Mouse (Mus musculus) A20 (cell line): ENCODE results near the gene Slc39a10.

ENCODE experiments used
- DNase-seq: peaks from one replicate; pipeline ENCODE4 v3.0.0-alpha.2; 2011; ENCODE audit warnings: low read depth, low spot score

The Slc39a10 gene

DNA sequence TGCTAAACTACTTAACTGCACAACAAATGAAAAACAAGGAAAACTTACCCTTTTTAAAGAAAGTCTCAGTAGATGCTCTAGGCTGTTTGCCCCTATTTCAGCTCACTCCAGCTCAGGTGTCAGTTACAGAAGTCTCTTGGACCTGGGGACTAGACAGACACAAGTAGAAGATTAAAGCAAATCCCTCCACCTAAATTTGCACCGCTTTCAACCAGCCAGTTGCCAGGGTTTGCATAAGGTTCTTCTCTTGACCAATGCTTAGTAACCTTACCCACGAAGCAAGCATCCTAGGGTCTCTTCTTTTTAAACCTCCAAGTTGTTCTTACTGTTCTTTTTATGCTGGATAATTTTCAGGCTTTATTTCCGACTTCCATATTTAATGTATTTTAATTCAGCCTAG is at the start of gene Slc39a10:
Gene Slc39a10, minus strand, starts transcription at position 101 of the 400 bp plus-strand sequence.
- DNase-seq: no peak

DNA sequence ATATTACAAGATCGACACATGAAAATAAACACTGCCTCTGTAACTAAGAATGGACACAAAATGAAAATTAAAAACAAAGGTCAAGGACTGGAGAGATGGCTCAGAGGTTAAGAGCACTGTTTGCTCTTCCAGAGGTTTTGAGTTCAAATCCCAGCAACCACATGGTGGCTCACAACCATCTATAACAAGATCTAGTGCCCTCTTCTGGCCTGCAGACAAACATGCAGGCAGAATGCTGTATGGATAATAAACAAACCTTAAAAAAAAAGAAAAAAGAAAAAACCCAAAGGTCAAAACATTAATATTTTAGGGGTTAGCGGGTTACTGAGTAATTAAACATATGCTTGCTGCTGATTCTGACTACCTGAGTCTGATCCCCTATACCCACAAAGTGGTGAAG is 46.6 kb upstream of the Slc39a10 start:
- DNase-seq: no peak

DNA sequence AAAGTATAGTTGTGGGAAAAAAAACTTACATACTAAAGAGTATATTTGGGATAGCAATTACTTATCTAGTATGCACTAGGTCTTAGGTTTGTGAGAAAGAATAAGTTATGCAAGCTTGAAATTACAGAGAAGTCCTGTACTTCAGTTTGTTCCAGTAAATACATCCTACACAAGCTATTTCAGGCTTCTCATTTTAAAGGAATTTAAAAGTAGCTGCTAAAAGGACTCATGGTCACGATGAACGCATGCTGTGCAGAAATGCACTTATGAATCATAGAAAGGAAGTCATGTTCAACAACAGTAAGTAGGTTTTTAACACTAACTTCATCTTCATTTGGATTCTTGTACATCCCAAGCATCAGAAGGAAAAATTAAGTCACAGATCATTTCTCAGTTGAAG is 45.0 kb upstream of the Slc39a10 start:
- DNase-seq: no peak

DNA sequence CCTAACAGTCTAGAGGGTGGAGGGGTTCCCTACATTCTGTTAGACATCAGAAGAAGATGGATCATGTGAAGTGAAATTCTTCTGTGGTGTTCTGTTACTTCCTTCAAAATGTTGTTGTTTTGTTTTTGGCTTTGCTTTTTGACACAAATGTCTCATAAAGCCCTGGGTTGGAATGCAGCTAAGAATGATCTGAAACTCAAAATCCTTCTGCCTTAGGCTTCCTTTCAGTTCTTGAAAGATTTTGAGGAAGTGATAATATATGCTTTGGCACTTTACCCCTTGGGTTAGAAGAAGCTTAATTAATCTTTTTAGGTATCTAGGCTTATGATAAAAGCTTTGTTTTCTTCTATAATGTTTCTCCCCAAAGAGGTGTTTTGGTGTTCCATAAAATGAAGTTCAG is 34.5 kb upstream of the Slc39a10 start:
- peak; percentile 60 for DNase-seq

DNA sequence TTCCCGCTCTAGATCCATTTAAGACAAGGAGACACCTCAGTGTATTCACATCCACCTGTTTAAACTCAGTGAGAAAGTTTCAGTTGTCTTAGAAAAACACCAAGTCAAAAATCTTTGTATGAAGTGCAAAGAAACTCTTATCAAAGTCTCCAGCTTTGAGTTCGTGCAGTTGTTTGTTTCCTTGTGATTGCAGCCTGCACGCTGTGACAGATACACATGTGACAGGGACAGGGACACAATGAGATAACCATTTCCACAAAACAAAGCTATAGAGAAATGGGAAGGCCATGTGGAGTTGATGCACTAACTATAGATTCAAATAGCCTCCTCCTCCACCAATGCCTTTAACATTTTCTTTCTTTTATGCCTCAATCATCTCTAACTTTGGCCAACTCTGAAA is 33.6 kb upstream of the Slc39a10 start:
- no peak for DNase-seq

DNA sequence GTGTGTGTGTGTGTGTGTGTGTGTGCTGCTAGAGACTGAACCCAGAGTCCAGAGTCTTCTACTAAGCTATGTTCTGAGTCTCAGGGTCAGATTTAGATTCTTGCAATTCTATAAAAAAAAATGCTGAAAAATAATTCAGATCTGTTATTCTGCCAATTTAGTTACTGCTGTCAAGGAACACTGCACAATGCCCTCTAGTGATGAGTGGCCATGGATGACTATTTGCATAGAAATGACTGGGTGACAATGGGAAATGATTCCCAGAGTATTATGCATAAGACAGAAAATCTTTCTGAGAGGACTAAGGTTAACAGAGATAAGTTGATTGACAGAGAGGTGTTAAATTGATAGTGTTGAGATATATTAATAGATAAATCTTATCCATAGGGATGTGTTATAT is 32.3 kb upstream of the Slc39a10 start:
- DNase-seq: no peak

DNA sequence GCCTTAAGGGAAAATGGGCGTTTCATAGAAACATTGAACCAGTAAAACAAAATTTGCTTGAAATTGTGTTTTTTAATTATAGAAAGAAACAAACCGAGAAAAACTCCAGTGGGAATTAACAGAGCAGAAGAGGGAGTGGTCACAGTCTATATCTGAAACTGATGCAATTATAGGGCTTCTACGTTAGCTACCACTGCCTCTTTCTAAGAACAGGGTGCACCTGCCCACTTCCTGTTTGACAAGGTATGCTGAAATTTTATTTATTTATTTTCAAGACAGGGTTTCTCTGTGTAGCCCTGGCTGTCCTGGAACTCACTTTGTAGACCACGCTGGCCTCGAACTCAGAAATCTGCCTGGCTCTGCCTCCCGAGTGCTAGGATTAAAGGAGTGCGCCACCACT is 30.3 kb upstream of the Slc39a10 start:
- DNase-seq: no peak

DNA sequence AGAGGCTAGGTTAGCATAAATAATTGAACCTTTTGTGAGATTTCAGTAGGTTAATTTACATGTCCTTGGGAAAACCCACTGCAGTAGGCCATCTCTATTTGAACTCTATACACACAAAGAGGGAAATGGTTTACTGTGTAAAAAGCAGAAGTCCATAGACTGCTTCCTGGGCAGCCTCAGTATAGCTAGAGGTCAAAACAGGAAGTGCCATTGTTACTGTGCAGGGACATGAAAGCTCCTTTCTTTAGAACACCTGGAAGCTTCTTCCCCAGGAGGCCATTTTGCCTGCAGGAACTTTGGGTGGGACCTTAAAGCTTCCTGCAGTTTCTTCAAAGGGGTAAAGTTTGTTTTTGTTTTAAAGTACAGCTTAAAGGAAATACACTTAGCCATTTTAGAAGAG is 29.0 kb upstream of the Slc39a10 start:
- peak; percentile 79 for DNase-seq

DNA sequence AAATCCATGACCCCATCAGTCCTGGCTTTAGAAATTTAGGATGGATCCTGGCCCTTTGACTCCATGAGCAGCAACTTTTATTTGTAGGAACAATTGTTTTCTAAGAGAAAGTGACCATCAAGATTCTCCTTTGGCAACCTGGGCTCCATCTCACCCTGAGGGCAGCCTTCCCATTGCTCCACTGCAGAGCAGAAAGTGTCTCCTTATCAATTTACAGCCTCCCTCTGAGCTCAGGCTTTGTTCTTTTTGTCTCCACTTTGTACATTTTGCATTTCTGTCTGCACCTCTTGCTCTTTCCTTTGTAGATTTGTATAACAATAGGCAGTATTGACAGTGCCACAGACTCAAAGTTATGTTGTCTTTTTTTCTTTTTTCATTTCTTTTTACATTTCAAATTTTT is 23.6 kb upstream of the Slc39a10 start:
- DNase-seq: no peak

DNA sequence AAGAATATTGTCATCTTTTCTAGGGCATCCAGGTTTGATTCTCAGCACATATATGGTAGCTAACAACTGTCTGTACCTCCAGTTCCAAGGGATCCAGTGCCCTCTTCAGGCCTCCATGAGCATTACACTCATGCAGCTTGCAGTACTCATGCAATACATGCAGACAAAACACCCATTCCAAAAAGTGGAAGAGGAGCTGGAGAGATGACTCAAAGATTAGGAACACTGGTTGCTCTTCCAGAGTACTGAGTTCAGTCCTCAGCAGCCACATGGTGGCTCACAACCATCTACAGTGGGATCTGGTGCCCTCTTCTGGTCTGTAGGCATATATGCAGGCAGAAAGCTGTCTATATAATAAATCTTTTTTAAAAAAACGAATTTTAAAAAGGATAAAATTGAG is 21.7 kb upstream of the Slc39a10 start:
- peak; percentile 60 for DNase-seq

DNA sequence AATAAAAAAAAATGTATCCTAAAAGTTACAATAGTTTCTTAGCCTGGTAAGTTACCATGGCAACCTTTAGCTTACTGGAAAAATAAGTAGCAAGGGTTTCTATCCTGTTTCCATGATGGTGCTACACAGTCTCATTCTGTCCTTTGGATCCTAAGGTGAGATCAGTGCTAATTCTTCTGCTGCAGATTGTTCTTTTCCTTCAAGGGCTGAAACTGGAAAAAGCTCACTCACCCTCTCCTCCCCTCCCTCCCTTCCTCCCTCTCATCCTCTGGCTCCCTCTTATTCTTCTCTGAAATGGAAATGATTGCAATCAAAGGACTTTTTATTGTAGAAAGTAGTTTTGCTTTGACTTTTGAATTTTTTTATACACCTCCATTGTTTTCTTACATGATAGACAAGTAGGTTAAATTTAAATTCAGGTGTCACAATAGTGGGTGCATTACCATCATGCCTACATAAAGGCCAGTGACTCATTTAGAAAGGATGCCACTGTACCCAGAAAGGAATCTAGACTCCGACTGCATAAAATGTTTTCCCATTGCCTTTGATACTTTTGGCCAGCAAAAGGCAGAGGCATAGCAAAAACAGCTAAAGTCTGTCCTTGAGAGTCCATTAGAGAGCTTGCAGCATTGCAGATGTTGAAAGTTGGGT is 20.0 kb upstream of the Slc39a10 start:
- DNase-seq: no peak

DNA sequence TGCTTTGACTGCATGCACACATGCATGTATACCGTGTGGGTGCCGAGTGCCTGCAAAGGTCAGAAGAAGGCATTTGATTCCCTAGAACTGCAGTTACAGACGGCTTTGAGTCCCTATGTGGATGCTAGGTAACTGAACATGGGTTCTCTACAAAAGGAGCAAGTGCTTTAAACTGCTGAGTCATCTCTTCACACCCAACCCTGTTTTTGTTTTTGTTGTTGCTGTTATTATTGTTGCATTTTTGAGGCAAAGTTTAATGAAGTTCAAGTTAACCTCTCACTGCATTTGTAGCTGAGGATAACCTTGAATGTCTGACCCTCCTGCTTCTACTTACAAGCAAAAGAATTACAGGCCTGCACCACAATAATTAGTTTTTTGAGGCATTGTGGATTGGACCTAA is 17.5 kb upstream of the Slc39a10 start:
- DNase-seq: no peak

DNA sequence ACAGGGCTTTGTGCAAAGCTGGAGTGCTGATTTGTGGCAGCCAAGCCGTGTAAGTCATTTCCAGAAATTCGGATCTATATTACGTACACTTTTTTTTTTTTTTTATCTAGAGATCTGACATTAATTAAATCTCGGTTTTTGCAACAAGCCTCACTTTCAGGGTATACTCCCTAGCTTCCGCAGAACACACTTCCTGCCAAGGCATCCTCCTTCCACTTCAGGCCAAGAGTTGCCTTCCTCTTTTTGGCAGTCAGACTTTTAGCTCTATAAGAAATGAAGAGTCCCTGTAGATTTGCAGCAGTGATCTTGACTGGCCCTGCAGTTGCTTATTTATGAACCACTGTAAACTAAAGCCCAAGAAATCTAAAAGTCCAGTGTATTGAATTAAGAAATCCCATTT is 13.1 kb upstream of the Slc39a10 start:
- DNase-seq: no peak

DNA sequence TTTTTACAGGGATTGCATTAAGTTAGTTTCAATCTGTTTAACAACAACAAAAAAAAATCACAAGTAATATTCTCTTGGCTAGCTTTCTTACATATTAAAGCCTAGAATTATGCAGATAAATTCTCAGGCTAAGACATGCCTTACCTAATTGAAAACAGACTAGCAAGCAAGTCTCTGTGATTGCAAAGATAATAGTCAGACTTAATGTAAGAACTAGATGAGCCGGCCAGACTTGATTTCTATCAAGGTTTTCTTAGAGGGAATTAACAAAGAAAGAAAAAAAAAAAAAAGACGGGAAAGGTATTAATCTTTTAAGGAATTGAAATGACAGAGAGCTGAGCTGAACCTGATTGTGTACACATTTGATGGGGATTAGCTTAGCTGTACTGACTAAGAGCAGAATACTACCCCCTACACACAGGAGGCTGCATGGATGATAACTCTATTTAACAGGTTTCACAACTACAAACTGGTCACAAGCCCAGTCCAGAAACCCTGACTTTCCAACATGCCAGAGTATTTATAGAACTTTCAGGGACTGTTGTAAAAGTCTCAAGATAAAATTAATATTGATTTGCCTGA is 9.5 kb upstream of the Slc39a10 start:
- DNase-seq: no peak

DNA sequence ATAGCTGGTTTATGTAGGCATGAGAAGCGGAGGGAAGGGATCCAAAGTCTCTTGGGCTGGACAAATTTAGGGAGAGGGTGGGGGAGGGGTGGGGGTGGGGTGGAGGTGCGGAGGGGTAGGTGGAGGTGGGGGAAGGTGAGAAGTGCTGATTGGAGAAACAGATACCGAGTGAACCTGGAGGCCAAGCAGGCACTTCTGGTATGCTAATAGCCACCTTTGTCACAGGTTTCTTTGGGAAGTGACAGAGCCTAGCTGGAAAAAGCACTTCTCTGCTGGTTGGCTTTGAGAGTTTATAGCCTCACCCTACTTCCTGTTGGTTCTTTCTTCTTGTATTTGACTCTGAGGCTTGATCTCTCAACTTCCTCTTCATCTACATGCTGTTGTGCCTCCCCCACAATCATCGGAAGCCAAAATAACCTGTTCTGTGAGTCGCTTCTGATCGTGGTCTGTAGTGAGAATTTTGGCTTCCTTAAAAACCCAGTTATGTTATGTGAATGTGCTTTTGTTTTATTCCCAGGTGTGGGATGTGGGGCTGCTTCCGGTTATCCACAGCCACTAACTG is 1.7 kb upstream of the Slc39a10 start:
- peak; percentile 64 for DNase-seq

DNA sequence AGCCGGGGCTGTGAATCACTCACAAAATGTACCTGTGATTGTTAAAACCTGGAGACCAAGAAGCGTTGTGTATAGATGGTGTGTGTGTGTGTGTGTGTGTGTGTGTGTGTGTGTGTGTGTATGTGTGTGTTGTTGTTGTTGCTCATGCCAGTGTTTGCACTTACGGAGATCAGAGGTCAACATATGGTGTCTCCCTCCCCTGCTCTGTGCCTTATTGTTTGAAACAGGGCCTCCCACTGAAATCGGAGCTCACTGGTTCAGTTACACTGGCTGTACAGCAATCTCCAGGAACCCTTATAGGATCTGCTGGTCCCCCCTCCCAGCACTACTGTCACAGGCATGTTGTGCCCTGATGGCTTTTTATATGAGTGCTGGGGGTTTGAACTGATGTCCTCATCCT is 3.9 kb downstream of the Slc39a10 start:
- DNase-seq: no peak

DNA sequence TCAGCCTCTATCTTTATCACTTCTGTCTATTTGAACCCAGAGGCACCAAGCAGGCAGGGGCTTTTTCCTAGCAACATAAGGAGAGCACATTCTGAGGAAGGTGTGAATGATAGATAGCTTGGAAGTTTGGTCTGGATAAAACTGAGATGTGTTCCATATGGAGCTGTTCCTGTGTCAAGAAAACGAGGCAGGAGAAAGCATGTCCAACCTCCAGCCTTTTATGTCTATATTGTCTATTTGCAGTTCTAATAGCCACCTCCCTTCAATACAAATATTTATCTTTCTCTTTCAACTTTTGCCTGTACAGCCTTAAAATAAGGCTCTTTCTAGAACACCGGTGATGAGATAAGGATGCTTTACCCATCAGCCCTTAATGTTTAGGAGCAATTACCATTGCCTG is 4.3 kb downstream of the Slc39a10 start:
- DNase-seq: no peak

DNA sequence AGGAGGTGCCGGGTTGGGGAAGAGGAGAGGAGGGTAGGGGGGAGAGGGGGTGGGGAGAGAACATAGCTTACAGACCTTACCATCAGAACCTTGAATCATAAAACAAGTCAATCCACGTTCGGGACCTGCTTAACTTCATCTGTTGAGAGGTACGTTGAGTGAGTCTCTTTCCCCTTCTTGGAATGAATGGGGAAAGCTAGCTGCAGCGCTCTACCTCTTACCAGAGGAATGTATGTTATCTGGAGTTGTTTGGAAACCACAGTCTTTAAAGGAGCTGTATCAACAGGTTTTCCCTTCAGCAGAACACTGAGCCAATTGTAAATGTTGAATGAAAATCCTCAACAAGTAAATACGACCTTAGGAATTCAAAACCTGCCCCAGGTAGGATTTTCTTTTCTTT is 4.7 kb downstream of the Slc39a10 start:
- DNase-seq: no peak

DNA sequence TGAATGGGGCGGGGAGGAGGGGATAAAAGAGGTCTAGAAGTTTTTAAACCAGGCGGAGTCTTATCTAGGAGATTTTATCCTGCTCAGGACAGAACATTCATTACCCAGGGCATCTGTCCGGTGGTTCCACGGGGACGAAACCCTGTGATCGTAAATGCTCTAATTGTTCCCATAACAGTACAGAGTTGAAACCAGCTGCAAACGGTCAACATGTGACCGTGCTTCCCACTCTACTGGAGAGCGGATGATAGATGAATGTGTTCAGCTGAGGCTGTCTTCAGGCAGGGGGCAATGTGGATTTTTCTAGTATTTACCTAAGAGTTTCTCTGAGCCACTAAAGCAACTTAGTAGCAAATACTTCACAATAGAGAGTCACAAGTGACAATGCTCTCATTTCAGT is 6.6 kb downstream of the Slc39a10 start:
- DNase-seq: no peak

DNA sequence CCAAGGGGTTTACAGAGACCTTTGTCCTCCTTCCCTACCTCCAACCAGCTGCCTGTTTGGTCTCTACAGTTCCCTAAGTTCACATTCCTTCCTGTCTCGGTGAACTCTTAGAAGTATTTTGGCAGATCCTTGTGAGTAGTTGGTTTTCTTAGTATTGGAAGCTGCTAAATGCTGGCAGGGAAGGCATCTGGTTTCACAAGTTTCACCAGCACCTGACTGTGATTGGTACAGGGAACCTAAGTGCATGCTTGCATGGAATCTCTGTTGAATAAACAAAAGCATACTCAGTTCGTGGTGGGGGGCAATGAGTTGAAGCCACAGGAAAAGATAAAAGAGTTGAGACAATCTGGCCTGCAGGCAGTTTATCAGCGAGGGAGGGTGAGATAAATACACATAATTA is 7.4 kb downstream of the Slc39a10 start:
- DNase-seq: no peak

DNA sequence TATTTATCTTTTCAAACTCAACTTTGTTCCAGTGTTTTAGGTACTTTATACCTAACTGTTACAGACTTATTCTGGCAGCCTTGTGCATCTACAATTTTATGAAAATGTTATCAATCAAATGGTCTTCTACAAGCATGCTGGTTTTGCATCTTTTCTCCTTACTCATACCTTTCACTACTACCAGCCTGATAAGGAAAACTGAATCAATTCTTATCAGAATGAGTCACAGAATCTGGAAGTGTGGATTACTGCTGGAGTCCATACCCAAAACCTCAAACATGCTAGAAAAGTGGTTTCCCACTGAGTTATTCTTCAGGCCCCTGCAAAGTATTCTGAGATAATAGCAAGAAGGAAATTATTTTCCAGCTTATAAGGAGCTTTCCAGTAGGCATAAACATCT is 12.7 kb downstream of the Slc39a10 start:
- DNase-seq: no peak

DNA sequence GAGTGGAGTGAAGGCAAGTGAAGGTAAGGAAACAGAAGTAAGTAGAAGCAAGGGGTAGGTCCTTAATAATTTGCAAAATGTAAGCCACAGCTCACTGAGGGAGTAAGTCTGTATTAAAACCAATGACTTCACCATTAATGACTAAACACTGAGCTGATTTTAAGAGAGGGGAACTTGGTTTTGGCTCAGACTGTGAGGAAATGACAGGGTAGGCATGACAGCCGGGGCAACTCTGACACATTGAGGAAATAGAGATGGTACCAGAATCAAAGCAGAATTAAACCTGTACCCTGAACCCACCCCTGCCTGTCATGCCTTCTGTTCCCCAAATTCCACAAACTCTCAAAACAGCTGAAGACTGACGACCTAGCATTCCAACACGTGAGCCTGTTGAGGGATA is 18.9 kb downstream of the Slc39a10 start:
- DNase-seq: no peak

DNA sequence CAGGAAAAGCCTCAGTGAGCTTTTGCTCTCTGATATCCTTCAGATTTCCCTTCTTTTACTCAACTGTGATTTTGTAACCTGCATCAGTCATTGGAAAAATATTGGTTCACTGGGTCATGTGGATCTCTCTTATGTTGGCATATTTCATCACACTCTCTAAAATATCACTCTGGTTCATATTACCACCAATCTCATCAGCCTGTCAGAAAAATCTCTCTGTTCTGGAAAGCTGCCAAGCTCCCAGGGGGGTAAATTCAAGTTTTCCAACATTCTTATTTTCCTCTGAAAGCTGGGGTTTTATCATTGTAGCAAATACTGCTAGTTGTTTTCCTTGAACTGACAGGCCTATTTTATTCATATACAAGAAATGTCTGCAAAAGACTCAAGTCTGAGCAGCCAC is 22.9 kb downstream of the Slc39a10 start:
- no peak for DNase-seq
